Mouse (Mus musculus) thymus, adult 2 months (tissue): ENCODE data around the gene D430041D05Rik. TPM values are rescaled to one million over a fixed set of nuclear protein-coding genes. Genes with fewer than 3 reads are reported as not detected.
A peak's percentile ranks its signal among the peaks of the same experiment; 100 is the strongest.

Experiments used
- DNase-seq: peaks from one replicate; pipeline ENCODE4 v3.0.0; 2021
- H3K27ac ChIP-seq: fragments of 200-500 bp; 2 replicates; pipeline ENCODE4 v1.5.1; 2012; ENCODE audit warnings: low read length, control low read depth; ENCODE audit not compliant: control insufficient read depth, insufficient read depth
- H3K27me3 ChIP-seq: fragments of 200-500 bp; 2 replicates; pipeline ENCODE4 v1.6.1; 2012; ENCODE audit warnings: mild to moderate bottlenecking, low read length, moderate library complexity, mixed read lengths; ENCODE audit not compliant: control insufficient read depth, insufficient read depth
- H3K36me3 ChIP-seq: fragments of 200-500 bp; 2 replicates; pipeline ENCODE4 v1.6.1; 2012; ENCODE audit warnings: mild to moderate bottlenecking, low read length, moderate library complexity; ENCODE audit not compliant: control insufficient read depth, insufficient read depth
- H3K4me1 ChIP-seq: fragments of 200-500 bp; replicated peaks from 2 replicates; pipeline ENCODE4 v1.6.1; 2012; ENCODE audit warnings: low read length; ENCODE audit not compliant: control insufficient read depth, insufficient read depth
- H3K4me3 ChIP-seq: fragments of 200-500 bp; 2 replicates; pipeline ENCODE4 v1.5.1; 2012; ENCODE audit warnings: mild to moderate bottlenecking, low read length, control low read depth, moderate library complexity; ENCODE audit not compliant: control insufficient read depth, insufficient read depth
- CTCF ChIP-seq: fragments of 200-500 bp; IDR thresholded peaks from 2 replicates; pipeline ENCODE4 v1.5.1; 2012; ENCODE audit warnings: mild to moderate bottlenecking, control low read depth, low read length, moderate library complexity, borderline replicate concordance; ENCODE audit not compliant: control insufficient read depth, poor library complexity, insufficient read depth; ENCODE audit errors: extremely low read depth
- POLR2A ChIP-seq: fragments of 200-500 bp; IDR thresholded peaks from 2 replicates; pipeline ENCODE4 v1.6.1; 2012; ENCODE audit warnings: mild to moderate bottlenecking, low read length, control low read depth, moderate library complexity; ENCODE audit not compliant: control insufficient read depth, poor library complexity, insufficient read depth; ENCODE audit errors: extremely low read depth
- WGBS: fragments of 180-500 bp; shearing (Covaris S2); methylation state at CpG from one replicate; pipeline ENCODE4 v1.1.7; 2018; 5-methylcytosine and 5-hydroxymethylcytosine counted together
- polyA plus RNA-seq: library from polyadenylated mRNA; depleted of rRNA; stranded (reverse); fragments of >200 nt; gene quantifications from 2 replicates; pipeline ENCODE4 v1.2.3, GENCODE M21; 2012; rRNA removed

D430041D05Rik gene
- polyA plus RNA-seq, 1 experiment: 3.0 TPM

DNA sequence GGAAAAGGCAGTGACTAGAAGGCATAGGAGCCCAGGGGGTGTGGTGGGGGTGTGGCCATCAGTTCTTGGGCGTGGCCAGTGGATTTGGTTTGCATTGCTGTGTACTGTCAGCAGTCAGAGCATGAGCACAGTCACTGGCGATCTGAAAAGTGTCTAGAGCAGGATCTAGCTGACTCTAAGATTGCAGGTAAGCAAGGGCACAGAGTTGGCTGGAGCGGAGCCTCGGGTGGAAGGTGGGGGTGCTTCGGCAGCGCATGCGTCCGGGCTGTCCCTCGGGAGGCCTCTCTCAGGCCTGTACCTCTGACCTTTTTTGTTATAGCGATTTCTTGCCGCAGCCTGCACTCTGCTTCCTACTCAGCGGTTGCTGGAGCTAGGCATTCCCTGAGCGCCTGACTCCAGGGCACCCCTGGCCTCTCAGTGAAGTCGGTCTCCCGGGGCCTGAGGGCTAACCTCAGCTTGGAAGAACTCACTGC is 315.0 kb downstream of the D430041D05Rik start, which contains the start of gene Cd59a:
Gene Cd59a (plus strand): TSS at position 61 of the 473 bp plus-strand sequence.
- no peak for TF ChIP-seq CTCF
- no peak for TF ChIP-seq POLR2A
- H3K4me1 ChIP-seq: peaks cover 8% of the 10 kb centered on the region; the same call in 1 of the 2 replicates
- 9% methylated on average over 15 of the region's 15 CpGs for WGBS
- peak; percentile 22 for DNase-seq
- peak within 1 kb of the TSS; percentile 21 for H3K4me3 ChIP-seq
- H3K27me3 ChIP-seq: no peaks in the 10 kb centered on the region
- H3K27ac ChIP-seq: no peak within 1 kb of the TSS
- no peaks in the 10 kb centered on the region for H3K36me3 ChIP-seq

DNA sequence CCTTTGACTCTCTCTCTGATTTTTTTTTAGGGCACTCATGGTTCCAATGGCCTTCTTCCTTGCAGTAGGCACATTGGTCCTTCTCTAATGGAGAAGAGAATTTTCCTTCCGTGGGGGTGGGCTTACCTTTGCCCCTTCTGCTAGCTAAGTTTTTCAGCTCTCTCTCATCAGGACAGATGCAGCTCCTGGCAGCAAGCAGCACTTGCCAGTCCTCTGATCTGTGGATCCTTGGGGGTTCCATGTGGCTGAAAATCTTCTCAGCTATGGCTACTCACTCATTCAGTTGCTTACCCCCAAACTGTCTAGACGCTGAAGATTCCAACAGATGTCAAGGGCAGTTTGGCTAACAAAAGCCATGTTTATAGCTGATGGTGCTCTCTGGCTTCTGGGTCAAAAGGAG is 317.5 kb downstream of the D430041D05Rik start:
- TF ChIP-seq POLR2A (no peak), CTCF (no peak)
- Histone ChIP-seq H3K4me1 (peaks cover 8% of the 10 kb centered on the region; the same call in 1 of the 2 replicates), H3K4me3 (no peak overlapping the region), H3K27me3 (no peaks in the 10 kb centered on the region), H3K36me3 (no peaks in the 10 kb centered on the region), H3K27ac (no peak overlapping the region)
- no peak for DNase-seq
- WGBS: 89% methylated on average over 2 of the region's 2 CpGs

Other genes starting within 250 kb of the D430041D05Rik start
- gene Hipk3, start 83.4 kb upstream of the D430041D05Rik start, polyA plus RNA-seq: 28.5 and 28.6 TPM in 2 replicates
- gene Cstf3, start 179.5 kb upstream of the D430041D05Rik start, polyA plus RNA-seq: 15.5 and 17.4 TPM in 2 replicates